Mouse (Mus musculus): Measurements from ENCODE around the gene Tbrg4.

The Tbrg4 gene

GRCm38 (mm10) chr11:6594845-6595244 is 31.0 kb downstream of the Tbrg4 start:
- in situ Hi-C loops (cut with MboI, MseI): no loop called here

DNA sequence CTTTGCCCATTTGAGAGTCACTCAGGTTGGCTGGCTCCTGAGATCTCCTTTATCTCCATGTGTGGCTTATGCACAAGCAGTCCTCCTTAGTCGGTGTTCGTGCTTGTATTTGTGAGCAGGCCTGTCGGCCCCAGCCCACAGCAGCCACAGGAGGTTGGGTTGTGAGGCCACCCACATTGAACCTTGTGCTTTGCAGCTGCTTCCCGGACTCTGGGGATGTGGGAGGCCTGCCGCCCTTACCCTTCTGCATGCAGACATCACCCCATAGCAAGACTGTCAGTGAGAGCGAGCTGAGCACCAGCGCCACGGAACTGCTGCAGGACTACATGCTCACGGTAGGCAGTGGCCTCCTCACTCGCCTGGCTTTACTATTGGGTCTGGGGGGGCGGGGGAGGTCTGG is 32.5 kb downstream of the Tbrg4 start:
- in situ Hi-C loops (cut with MboI, MseI): no loop called here

- in situ Hi-C loops (cut with MboI, MseI): no loop called here
These were observed 34.8 kb downstream of the Tbrg4 start for GRCm38 (mm10) chr11:6590933-6591675.

DNA sequence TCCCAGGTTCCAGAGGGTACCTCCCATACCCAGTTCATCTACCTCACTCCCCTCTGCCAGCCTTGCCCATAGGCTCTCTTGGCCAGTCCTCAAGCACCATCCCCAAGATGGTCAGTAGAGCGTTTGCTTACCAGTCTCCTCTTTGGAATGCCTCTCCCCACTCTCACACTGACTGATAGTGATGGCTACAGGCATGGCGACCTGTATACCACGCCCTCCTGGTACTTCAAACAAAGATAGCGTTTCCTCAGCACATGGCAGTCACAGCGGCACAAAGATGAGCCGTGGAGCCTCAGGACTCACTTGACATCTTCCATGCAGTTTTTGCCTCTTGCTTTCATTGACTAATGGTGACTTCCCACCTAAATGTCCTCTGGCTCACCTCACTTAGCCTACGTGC is 36.0 kb downstream of the Tbrg4 start:
- in situ Hi-C loops (cut with MboI, MseI): no loop called here

DNA sequence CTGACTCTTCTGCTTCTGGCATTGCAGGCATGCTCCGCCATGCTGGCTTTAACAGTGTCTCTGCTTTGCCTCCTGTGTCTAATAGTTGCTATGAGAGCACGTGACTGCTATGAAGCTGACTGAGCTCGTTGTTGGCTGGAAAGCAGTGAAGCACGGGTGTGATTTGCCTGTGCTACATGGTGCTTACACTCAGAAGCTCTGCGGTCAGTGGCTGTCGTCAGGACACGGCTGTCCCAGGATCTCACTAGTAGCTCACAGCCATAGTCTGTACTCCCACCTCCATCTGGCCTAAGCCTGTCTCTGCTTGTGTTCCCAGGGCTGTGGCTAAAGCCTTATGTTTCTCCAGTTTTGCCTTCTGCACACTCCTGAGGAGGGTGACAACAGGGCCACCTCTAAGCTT is 37.6 kb downstream of the Tbrg4 start:
- in situ Hi-C loops (cut with MboI, MseI): no loop called here

DNA sequence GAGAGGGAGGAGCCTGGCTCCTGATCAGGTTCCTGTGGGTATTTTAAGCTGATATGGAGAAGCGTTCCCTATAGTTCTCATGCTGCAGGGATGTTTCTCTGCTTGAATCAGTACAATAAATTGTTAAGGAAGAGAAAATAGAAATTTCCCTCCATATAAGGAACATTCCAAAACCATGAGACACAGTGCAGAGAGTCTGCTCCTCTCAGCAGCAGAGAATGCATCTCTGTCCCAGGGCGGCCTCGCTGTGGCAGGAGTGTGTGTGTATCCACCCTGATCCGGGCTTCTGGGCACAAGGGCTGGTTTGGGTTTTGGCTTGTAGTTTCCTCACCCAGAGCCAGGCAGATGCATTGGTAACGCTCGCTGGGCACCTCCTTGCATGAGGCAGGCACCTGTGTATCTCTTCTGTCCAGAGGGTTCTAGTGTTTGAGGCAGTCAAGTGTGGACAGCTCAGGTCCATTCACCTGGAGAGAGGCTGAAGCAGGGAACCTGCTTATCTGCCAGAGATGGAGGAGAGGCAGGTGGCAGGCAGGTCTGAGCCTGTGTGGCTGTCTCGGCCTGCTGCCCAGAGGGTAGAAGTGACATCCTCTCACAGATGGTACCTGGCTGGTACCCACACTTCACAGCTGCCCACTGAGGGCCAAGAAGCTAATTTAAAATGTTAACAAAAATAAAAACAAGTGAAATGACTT is 38.5 kb downstream of the Tbrg4 start:
- in situ Hi-C loops (cut with MboI, MseI): no loop called here

- in situ Hi-C loops (cut with MboI, MseI): no loop called here
These were observed 39.2 kb downstream of the Tbrg4 start for GRCm38 (mm10) chr11:6586660-6587059.

GRCm38 (mm10) chr11:6585748-6586147 is 40.1 kb downstream of the Tbrg4 start:
- in situ Hi-C loops (cut with MboI, MseI): no loop called here

GRCm38 (mm10) chr11:6581560-6581959 is 44.3 kb downstream of the Tbrg4 start:
- in situ Hi-C loops (cut with MboI, MseI): no loop called here

- in situ Hi-C loops (cut with MboI, MseI): no loop called here
These were observed 45.7 kb downstream of the Tbrg4 start for GRCm38 (mm10) chr11:6580065-6580750.

GRCm38 (mm10) chr11:6579361-6579760 is 46.5 kb downstream of the Tbrg4 start:
- in situ Hi-C loops (cut with MboI, MseI): no loop called here

GRCm38 (mm10) chr11:6576151-6576550 is 49.7 kb downstream of the Tbrg4 start:
- in situ Hi-C loops (cut with MboI, MseI): no loop called here

GRCm38 (mm10) chr11:6569410-6569777 is 56.5 kb downstream of the Tbrg4 start:
- in situ Hi-C loops (cut with MboI, MseI): no loop called here

DNA sequence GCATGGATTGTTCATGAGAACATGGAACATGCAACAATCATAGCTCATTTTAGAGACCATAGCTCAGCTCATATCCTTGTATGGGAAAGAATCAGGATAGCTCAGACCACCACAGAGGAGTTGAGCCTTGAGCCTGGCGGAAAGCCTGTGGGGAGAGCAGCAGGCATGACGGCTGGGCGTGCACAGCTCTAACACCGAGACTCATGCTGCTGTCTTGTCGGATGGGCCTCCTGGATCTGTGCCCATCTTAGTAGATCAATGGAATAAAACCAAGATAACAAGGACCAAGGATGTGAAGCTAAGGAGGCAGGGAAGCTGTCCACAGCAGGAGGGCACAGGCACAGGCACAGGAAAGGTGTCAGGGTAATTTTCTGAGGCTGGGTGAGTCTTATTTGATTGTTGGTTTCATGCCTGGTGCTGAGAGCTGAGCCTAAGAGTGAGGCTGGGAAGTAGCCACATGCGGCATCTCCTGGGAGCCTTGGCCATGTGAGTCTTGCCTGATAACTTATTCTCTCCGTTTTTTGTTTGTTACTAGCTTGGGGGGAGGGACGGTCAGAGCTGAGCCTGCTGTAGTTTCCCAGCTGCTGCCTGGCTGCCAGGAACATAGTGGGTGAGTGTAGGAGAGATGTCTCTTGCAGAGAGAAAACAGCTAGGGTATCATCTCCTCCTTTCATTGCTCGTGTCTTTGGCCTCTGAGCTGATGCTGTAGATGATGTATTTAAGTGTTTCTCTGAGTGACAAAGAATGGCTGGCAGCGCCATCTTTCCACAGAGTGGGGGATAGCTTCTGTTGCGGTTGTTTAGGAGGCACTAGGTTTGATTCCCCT is 57.1 kb downstream of the Tbrg4 start:
- in situ Hi-C loops (cut with MboI, MseI): no loop called here

GRCm38 (mm10) chr11:6567951-6568350 is 57.9 kb downstream of the Tbrg4 start:
- in situ Hi-C loops (cut with MboI, MseI): no loop called here

DNA sequence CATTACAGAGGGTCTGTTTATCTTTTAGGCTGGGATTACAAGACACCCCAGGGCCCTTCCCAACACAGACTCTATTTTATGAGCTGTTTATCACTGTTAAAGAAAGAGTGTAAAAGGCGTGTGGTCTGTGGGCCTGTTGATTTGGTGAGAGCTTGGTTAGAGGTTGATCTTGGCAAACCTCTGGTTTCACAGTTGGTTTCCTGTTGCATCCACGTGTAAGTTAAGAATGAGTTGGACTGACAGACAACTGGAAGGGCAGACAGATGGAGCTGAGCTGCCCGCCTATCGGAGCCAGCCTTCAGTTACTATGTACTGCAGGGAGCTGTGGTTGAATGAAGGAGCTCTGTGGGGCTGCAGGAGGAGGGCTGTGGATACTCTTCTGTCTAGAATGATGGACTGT is 59.4 kb downstream of the Tbrg4 start:
- in situ Hi-C loops (cut with MboI, MseI): no loop called here
